Mouse (Mus musculus) limb, embryonic 15.5 days (tissue): ENCODE data around the gene Olfr1412. TPM values are rescaled to one million over a fixed set of nuclear protein-coding genes. Genes with fewer than 3 reads are reported as not detected.

Source experiments
- ATAC-seq: fragments of 200-750 bp; cut with Nextera tagmentation; 2 replicates; pipeline ENCODE4 v1.8.0; 2017; ENCODE audit warnings: low read depth, moderate TSS enrichment; ENCODE audit not compliant: insufficient number of reproducible peaks, low FRiP score, low TSS enrichment
- H3K27ac ChIP-seq: fragments of 300-500 bp; sonication (generic); 2 replicates; pipeline ENCODE4 v1.5.1; 2015; ENCODE audit warnings: moderate library complexity, mild to moderate bottlenecking, inconsistent platforms
- H3K27me3 ChIP-seq: fragments of 300-500 bp; sonication (generic); 2 replicates; pipeline ENCODE4 v1.6.1; 2015; ENCODE audit warnings: inconsistent platforms
- H3K36me3 ChIP-seq: fragments of 300-500 bp; sonication (generic); 2 replicates; pipeline ENCODE4 v1.6.1; 2015; ENCODE audit warnings: inconsistent platforms
- H3K4me1 ChIP-seq: fragments of 300-500 bp; sonication (generic); 2 replicates; pipeline ENCODE4 v1.6.1; 2015; ENCODE audit warnings: inconsistent platforms
- H3K4me2 ChIP-seq: fragments of 300-500 bp; sonication (generic); 2 replicates; pipeline ENCODE4 v1.6.1; 2015; ENCODE audit warnings: mild to moderate bottlenecking, inconsistent platforms
- H3K4me3 ChIP-seq: fragments of 300-500 bp; sonication (generic); 2 replicates; pipeline ENCODE4 v1.5.1; 2015; ENCODE audit warnings: mild to moderate bottlenecking, inconsistent platforms
- H3K9ac ChIP-seq: fragments of 300-500 bp; sonication (generic); 2 replicates; pipeline ENCODE4 v1.6.1; 2015; ENCODE audit warnings: inconsistent platforms
- H3K9me3 ChIP-seq: fragments of 300-500 bp; sonication (generic); 2 replicates; pipeline ENCODE4 v1.6.1; 2016; ENCODE audit warnings: inconsistent platforms
- WGBS: fragments of 180-500 bp; shearing (Covaris S2); methylation state at CpG from one replicate; pipeline ENCODE4 v1.1.7; 2015; 5-methylcytosine and 5-hydroxymethylcytosine counted together
- polyA plus RNA-seq: library from polyadenylated mRNA; unstranded; fragments of >200 nt; fragmentation: Nextera tagmentation; extraction: Ambion mirVana; gene quantifications from 2 replicates; pipeline ENCODE4 v1.2.1, GENCODE M21; 2015

Gene Olfr1412
- polyA plus RNA-seq, 1 experiment from 2014 or later = not detected

DNA sequence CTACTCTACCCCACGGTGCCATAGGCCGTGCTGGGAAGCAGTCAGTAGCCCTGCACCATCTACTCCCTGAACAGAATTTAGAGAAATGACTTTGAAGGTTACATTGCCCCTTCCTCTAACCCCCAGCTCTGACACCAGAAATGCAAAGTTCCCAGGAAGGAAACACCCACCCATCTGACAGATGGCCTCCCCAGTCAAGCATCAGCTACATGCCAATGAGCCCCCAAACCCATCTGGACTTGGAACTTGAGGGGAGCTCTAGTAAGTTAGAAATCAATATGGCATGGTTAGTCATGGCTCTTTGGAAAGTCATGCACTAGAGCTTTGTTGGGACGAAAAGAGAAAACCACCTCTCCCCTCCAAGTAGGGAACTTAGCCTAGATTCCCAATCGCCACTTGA is 53.2 kb downstream of the Olfr1412 start:
- Histone ChIP-seq H3K9ac (no peak overlapping the region), H3K4me3 (no peak overlapping the region), H3K4me2 (no peak overlapping the region), H3K27ac (no peak overlapping the region), H3K27me3 (no peaks in the 10 kb centered on the region), H3K4me1 (peaks cover 28% of the 10 kb centered on the region), H3K9me3 (no peaks in the 10 kb centered on the region), H3K36me3 (peaks cover 46% of the 10 kb centered on the region)
- 91% methylated on average over 4 of the region's 4 CpGs for WGBS
- ATAC-seq = no peak

DNA sequence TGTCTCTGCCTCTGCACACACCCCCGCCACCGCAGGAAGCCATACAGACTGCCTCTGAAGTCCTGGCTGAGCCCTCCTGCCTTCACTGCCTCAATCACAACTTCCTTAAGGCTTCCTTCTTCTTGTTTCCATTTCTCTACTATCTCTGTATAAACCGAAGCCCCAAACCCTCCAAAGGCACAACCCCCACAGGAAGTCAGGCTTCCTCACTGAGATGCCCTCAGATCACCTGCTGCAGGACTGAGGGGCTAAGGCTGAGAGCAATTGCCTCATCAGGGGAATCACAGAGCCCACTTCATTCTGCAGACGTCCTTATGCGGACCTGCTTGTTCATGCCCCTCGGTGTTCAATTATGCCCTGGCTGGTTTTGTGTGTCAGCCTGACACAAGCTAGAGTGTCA is 54.8 kb downstream of the Olfr1412 start:
- Histone ChIP-seq H3K4me1 (peaks cover 22% of the 10 kb centered on the region), H3K4me2 (peak overlapping the region; percentile 84; the same call in 1 of the 2 replicates), H3K9me3 (no peaks in the 10 kb centered on the region), H3K4me3 (peak overlapping the region; percentile 97), H3K36me3 (peaks cover 43% of the 10 kb centered on the region), H3K27me3 (no peaks in the 10 kb centered on the region; the same call in 1 of the 2 replicates), H3K27ac (no peak overlapping the region), H3K9ac (peak overlapping the region; percentile 95; the same call in 1 of the 2 replicates)
- no peak for ATAC-seq
- WGBS = 88% methylated on average over 6 of the region's 6 CpGs

Other genes starting within 250 kb of the Olfr1412 start
- 259 and 273 TPM in 2 replicates for gene Ndufa10, start 111.9 kb upstream of the Olfr1412 start, polyA plus RNA-seq
- gene Olfr1416, start 100.7 kb upstream of the Olfr1412 start, polyA plus RNA-seq = not detected in 2 replicates
- not detected in 2 replicates for gene Olfr1415, start 89.7 kb upstream of the Olfr1412 start, polyA plus RNA-seq
- not detected in 2 replicates for gene Olfr1414, start 67.1 kb upstream of the Olfr1412 start, polyA plus RNA-seq
- gene Olfr1413, start 14.5 kb upstream of the Olfr1412 start, polyA plus RNA-seq = not detected in 2 replicates
- not detected in 2 replicates for gene Olfr1411, start 8.6 kb downstream of the Olfr1412 start, polyA plus RNA-seq
- gene Olfr1410, start 20.0 kb downstream of the Olfr1412 start, polyA plus RNA-seq = not detected in 2 replicates
- gene Olfr12, start 32.0 kb downstream of the Olfr1412 start, polyA plus RNA-seq = not detected in 2 replicates
- gene Cops9, start 56.2 kb downstream of the Olfr1412 start, polyA plus RNA-seq = 335 and 393 TPM in 2 replicates
- 0.12 TPM in 1 of 2 replicates, not detected in the other for gene Otos, start 63.1 kb downstream of the Olfr1412 start, polyA plus RNA-seq
- 73.6 and 80.7 TPM in 2 replicates for gene Gpc1, start 245.9 kb downstream of the Olfr1412 start, polyA plus RNA-seq